ENCODE assay signal across 14 mouse cellular contexts in the genomic region with DNA sequence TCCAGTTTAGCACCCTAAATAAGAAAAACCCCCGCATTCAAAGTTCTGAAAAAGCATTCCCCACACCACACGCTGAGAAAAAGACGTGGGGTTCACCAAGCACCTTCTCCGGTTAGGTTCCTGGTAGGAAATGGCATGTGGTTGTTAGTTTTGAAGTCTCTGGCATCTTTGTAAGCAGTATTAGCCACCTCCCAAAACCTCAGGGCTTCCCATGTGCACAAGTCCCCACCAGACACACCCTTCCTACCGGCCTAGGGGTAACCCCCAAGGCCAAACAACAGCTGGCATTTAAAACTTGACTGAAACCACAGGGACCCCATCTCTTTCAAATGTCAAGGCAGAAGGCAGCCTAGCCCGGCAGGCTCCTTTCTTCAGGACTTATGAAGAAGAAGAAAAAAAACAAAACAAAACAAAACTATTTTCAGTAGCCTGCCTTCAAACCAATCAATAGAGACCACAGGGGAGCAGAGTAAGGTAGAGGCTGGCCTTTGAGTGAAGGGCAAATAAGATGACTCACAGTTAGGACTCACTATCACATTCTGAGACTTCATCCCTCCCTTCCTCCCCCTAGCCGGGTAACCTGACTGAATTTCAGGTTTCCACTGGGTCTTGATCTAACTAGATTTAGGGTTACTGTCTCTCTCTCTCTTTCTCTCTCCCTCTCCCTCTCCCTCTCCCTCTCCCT.
DNase-seq lines count a peak whose midpoint lies in the region; ATAC-seq and TF ChIP-seq lines count a peak whose summit lies in the region.
"Had no signal": no experiment of that assay in that cellular context is flagged by ENCODE, and none has a peak within 500 bp of the region (broad histone marks: within the 10 kb centered on the region; RNA-seq: fewer than 3 reads in every experiment).

No protein-coding gene starts in this region.

- no peak for TF ChIP-seq CTCF in spleen, adult 2 months (IDR thresholded peaks at IDR 0.05; ENCODE audit: extremely low read depth, insufficient read depth, insufficient read length, insufficient replicate concordance)
- TF ChIP-seq CTCF in cerebellum, adult 2 months (IDR thresholded peaks at IDR 0.05; ENCODE audit: borderline replicate concordance, insufficient read depth, low read depth, low read length): no peak

- TF ChIP-seq POLR2A in spleen, adult 2 months (IDR thresholded peaks at IDR 0.05; ENCODE audit: low read depth, low read length): no peak
- no peak for TF ChIP-seq POLR2A in cerebellum, adult 2 months (IDR thresholded peaks at IDR 0.05; ENCODE audit: borderline replicate concordance, insufficient read depth, low read length)

- peak; percentile 71 for ATAC-seq in activated CD4-positive, CD25-positive, alpha-beta regulatory T cell, adult 4 months
- peak; percentile 75 for ATAC-seq in monocyte, adult 5-6 weeks (replicated peaks; ENCODE audit: insufficient number of reproducible peaks, low FRiP score, low TSS enrichment, poor library complexity, severe bottlenecking)

- no peaks in the 10 kb centered on the region for H3K36me3 ChIP-seq in spleen, adult 2 months (ENCODE audit: control insufficient read depth, insufficient read depth, low read length)
- H3K36me3 ChIP-seq: heart, embryonic 12.5 days had no signal

- peaks cover 13% of the 10 kb centered on the region; the same call in 1 of the 2 replicates for H3K4me1 ChIP-seq in spleen, adult 2 months (ENCODE audit: control insufficient read depth, insufficient read depth, insufficient read length)
- H3K4me1 ChIP-seq in cerebellum, adult 2 months (ENCODE audit: control insufficient read depth, insufficient read depth, low read length): no peaks in the 10 kb centered on the region

- 16% methylated on average over 7 of the region's 7 CpGs for WGBS in spleen, adult 2 months
- 55% methylated on average over 7 of the region's 7 CpGs for WGBS in cerebellum, adult 2 months

- H3K4me3 ChIP-seq in spleen, adult 2 months (ENCODE audit: extremely low read depth, insufficient read depth, insufficient read length): no peak overlapping the region
- no peak overlapping the region for H3K4me3 ChIP-seq in cerebellum, adult 2 months (replicated peaks; ENCODE audit: insufficient read depth, low read depth, low read length)
- H3K4me3 ChIP-seq: left cerebral cortex, adult 2 months had no signal

- H3K27ac ChIP-seq in spleen, adult 2 months (ENCODE audit: insufficient read depth, low read length): 0 out of 2 replicates have a peak overlapping the region, but pooled peaks have one; percentile 10
- H3K27ac ChIP-seq in cerebellum, adult 2 months (ENCODE audit: insufficient read depth, low read length): no peak overlapping the region

- intact Hi-C loops in left cerebral cortex, postnatal 10 days (cut with DNase I): no loop called here
- intact Hi-C loops in left cerebral cortex, postnatal 4 days (cut with DNase I): no loop called here

- DNase-seq in spleen, adult 2 months (ENCODE audit: low read depth in 1 of 2, low spot score in 2 of 2): peak in 1 of 2 experiments; percentile 19
- DNase-seq in spleen, postnatal 14 days (ENCODE audit: low spot score in 2 of 2): no peak
- DNase-seq in embryo, embryonic 10.5 days (ENCODE audit: low spot score): no peak
- no peak for DNase-seq in left cerebral cortex, postnatal 10 days (ENCODE audit: extremely low spot score in 1 of 2, low spot score in 2 of 2)
- DNase-seq in left cerebral cortex, postnatal 4 days: no peak
- DNase-seq in cerebellum, adult 2 months: no peak
- DNase-seq: adrenal gland, adult 2 months; cerebellum, postnatal 36 days; kidney, postnatal 14 days; lung, postnatal 14 days had no signal

- no peaks in the 10 kb centered on the region for H3K27me3 ChIP-seq in spleen, adult 2 months (ENCODE audit: control insufficient read depth, insufficient read depth, low read length)
- no peaks in the 10 kb centered on the region; the same call in 1 of the 2 replicates for H3K27me3 ChIP-seq in cerebellum, adult 2 months (ENCODE audit: control insufficient read depth, insufficient read depth, low read length)
- H3K27me3 ChIP-seq: heart, embryonic 12.5 days had no signal
